Mouse (Mus musculus): ENCODE data around the gene Sco2.

The Sco2 gene

DNA sequence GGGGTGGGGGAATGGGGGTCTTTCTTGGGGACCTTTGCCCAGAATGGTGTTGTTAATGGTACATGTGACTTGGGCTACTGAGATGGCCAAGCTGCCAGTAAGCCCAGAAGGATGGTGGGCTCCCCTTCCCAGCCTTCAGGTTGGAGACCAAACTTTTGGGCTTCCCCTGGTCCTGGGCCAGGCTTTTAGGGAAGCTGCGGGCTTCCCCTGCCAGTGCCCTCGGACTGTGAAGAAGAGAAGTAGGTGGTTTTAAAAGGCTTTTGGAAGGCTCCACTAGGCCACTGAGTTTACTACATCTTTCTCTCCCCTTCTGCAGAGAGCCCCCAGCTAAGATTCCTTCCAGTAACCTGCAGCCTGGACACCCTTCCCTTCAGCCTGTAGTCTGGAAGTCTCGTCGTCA is 50.0 kb downstream of the Sco2 start:
- no peak for DNase-seq (ENCODE audit: low spot score in 2 of 2)

DNA sequence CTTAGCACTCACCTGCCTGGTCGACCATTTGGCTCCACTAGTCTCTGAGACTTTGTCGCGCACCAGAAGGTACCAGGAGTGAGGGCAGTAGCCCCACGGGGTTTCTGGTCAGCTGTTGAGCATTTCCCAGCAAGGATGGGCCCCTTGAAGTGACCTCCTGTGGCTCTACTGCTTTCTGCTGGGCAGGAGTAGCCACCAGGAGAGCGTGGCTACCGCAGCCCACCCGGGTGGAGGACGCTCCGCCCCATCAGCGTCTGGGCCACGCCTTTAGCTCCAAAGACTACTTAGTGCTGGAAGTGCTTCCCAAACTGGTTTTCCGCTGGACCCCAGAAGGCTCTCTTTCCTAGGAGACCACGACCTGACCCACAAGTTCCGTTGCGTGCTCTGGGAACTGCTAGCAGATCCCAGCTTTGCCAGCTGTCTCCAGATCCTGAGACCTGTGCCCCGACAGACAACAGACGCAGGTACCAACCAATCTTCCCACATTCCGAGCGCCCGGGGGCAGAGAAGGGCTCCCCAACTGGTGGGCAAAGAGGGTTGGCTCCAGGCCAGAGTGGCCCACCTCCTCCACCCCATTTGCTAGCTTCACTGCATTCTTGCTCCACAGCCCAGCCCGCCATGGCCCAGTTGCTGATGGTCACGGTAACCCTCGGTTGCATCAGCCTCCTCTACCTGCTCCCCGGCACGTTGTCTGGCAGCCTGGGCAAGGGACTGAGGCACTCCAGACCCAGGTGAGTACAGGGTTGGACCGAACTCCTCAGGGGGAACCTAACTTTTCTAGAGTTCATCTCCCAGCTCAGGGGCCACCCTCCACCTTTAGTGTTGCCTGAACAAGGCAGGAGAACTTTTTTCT is 50.8 kb downstream of the Sco2 start, which contains the start of gene Adm2:
Gene Adm2 (plus strand): TSS at position 51 of the 853 bp plus-strand sequence.
- no peak for DNase-seq (ENCODE audit: low spot score in 2 of 2)
